Mouse (Mus musculus) intestine, postnatal 0 days (tissue): ENCODE data around the gene Syce1l. TPM values are rescaled to one million over a fixed set of nuclear protein-coding genes. Genes with fewer than 3 reads are reported as not detected.

Experiments used
- ATAC-seq: fragments of 200-750 bp; cut with Nextera tagmentation; 2 replicates; pipeline ENCODE4 v1.8.0; 2017; ENCODE audit warnings: mild to moderate bottlenecking, moderate TSS enrichment, moderate library complexity
- H3K27ac ChIP-seq: fragments of 300-500 bp; sonication (generic); 2 replicates; pipeline ENCODE4 v1.5.1; 2014; ENCODE audit warnings: mild to moderate bottlenecking, low read depth, low read length, moderate library complexity
- H3K27me3 ChIP-seq: fragments of 300-500 bp; sonication (generic); replicated peaks from 2 replicates; pipeline ENCODE4 v1.6.1; 2014; ENCODE audit warnings: low read length, mixed read lengths; ENCODE audit not compliant: control insufficient read depth, insufficient read depth
- H3K36me3 ChIP-seq: fragments of 300-500 bp; sonication (generic); 2 replicates; pipeline ENCODE4 v1.6.1; 2014; ENCODE audit warnings: mild to moderate bottlenecking, moderate library complexity; ENCODE audit not compliant: control insufficient read depth, insufficient read depth
- H3K4me1 ChIP-seq: fragments of 300-500 bp; sonication (generic); replicated peaks from 2 replicates; pipeline ENCODE4 v1.6.1; 2014; ENCODE audit warnings: antibody characterized with exemption, low read length, mixed read lengths; ENCODE audit not compliant: control insufficient read depth, insufficient read depth
- H3K4me2 ChIP-seq: fragments of 300-500 bp; sonication (generic); replicated peaks from 2 replicates; pipeline ENCODE4 v1.6.1; 2014; ENCODE audit warnings: low read depth, mild to moderate bottlenecking, moderate library complexity
- H3K4me3 ChIP-seq: fragments of 300-500 bp; sonication (generic); 2 replicates; pipeline ENCODE4 v1.5.1; 2014; ENCODE audit warnings: low read depth, low read length
- H3K9ac ChIP-seq: fragments of 300-500 bp; sonication (generic); 2 replicates; pipeline ENCODE4 v1.6.1; 2014; ENCODE audit warnings: mild to moderate bottlenecking, low read depth, low read length
- H3K9me3 ChIP-seq: fragments of 300-500 bp; sonication (generic); 2 replicates; pipeline ENCODE4 v1.6.1; 2016; ENCODE audit warnings: mixed run types; ENCODE audit not compliant: control insufficient read depth
- CTCF ChIP-seq: sonication (generic); IDR thresholded peaks from 2 replicates; pipeline ENCODE4 v1.5.1; 2016; ENCODE audit warnings: low read depth, mild to moderate bottlenecking, control low read depth, antibody characterized with exemption, moderate library complexity
- WGBS: fragments of 180-500 bp; shearing (Covaris S2); extraction: QIAGEN DNeasy Blood & Tissue Kit; methylation state at CpG from one replicate; pipeline ENCODE4 v1.1.7; 2014; 5-methylcytosine and 5-hydroxymethylcytosine counted together
- polyA plus RNA-seq: library from polyadenylated mRNA; unstranded; fragments of >200 nt; fragmentation: Nextera tagmentation; extraction: Ambion mirVana; gene quantifications from 2 replicates; pipeline ENCODE4 v1.2.1, GENCODE M21; 2015

The Syce1l gene
- polyA plus RNA-seq, 1 experiment from 2014 or later = not detected

- no peak for TF ChIP-seq CTCF
- Histone ChIP-seq H3K9me3 (no peaks in the 10 kb centered on the region), H3K27me3 (no peaks in the 10 kb centered on the region), H3K9ac (no peak overlapping the region), H3K27ac (no peak overlapping the region), H3K4me1 (no peaks in the 10 kb centered on the region), H3K36me3 (no peaks in the 10 kb centered on the region), H3K4me3 (no peak overlapping the region), H3K4me2 (no peak overlapping the region)
- 53% methylated on average over 3 of the region's 3 CpGs for WGBS
- no peak for ATAC-seq
These were observed 36.3 kb downstream of the Syce1l start for GRCm38 (mm10) chr8:113679361-113679760.

DNA sequence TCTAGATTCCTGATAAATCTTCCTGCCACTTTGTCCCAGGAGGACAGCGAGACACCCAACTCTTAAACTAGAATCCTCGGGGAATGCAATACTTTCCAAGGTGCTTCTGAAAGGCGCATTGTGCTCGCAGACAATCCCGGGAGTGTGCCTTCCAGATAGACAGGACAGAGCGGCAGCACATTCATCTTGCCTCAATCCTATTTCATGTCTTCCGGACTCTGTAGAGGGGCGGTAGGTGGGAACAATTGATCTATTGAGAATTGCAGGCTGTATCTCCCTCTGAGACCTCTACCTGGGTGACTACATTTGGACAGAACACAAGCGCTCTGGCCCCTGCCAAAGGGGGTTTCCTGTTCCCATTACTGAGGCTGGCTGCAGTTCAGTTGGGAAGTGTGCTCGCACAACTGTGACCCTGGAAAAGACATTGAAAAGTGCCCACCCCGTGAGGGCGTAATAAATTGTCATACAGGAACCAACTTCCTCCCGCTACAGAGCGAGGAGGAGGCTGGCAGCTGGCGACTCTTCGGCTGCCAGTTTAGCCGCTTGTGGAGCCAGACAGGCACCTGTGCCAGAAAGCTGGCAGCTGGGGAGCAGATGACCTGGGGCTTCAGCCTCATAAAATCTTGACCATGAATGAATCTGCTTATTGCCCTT is 45.0 kb downstream of the Syce1l start:
- WGBS = 72% methylated on average over 17 of the region's 17 CpGs
- no peaks in the 10 kb centered on the region for H3K27me3 ChIP-seq
- H3K9me3 ChIP-seq = no peaks in the 10 kb centered on the region
- TF ChIP-seq CTCF = no peak
- H3K4me3 ChIP-seq = no peak overlapping the region
- H3K36me3 ChIP-seq = no peaks in the 10 kb centered on the region
- no peaks in the 10 kb centered on the region for H3K4me1 ChIP-seq
- no peak overlapping the region for H3K9ac ChIP-seq
- H3K4me2 ChIP-seq = no peak overlapping the region
- no peak overlapping the region for H3K27ac ChIP-seq
- ATAC-seq = no peak

- no peak for TF ChIP-seq CTCF
- WGBS = 80% methylated on average over 8 of the region's 8 CpGs
- ATAC-seq = no peak
These were observed 45.5 kb downstream of the Syce1l start for GRCm38 (mm10) chr8:113688543-113688915.

GRCm38 (mm10) chr8:113691622-113692343 is 48.8 kb downstream of the Syce1l start:
- no peaks in the 10 kb centered on the region for H3K4me1 ChIP-seq
- no peak overlapping the region for H3K27ac ChIP-seq
- no peaks in the 10 kb centered on the region for H3K9me3 ChIP-seq
- H3K36me3 ChIP-seq = no peaks in the 10 kb centered on the region
- WGBS = 53% methylated on average over 14 of the region's 14 CpGs
- no peaks in the 10 kb centered on the region for H3K27me3 ChIP-seq
- no peak for ATAC-seq
- no peak overlapping the region for H3K9ac ChIP-seq
- H3K4me2 ChIP-seq = no peak overlapping the region
- no peak overlapping the region for H3K4me3 ChIP-seq
- no peak for TF ChIP-seq CTCF

More at GRCm38 (mm10) chr8:113688543-113688915, 45.5 kb downstream of the Syce1l start:
- Histone ChIP-seq H3K4me3 (no peak overlapping the region), H3K9me3 (no peaks in the 10 kb centered on the region), H3K36me3 (no peaks in the 10 kb centered on the region), H3K4me1 (no peaks in the 10 kb centered on the region), H3K4me2 (no peak overlapping the region), H3K9ac (no peak overlapping the region), H3K27ac (no peak overlapping the region), H3K27me3 (no peaks in the 10 kb centered on the region)

DNA sequence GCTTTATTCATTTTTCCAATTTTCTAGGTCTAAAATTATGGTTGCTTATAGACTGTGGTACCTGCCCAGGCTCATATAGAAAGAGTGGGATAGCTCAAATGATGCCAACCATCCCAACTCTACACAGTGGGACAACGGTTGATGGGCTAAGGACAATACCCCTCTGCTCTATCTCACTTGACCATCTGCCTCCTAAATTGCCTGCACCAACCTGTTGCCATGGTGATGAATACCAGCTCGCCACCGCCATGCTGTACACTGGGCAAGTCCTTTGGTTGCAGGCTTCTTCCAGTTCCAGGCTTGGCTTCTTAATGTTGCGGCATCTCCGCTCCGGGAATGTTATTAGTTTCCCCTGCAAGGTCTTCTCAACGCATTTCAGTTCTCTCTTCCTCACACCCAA is 62.0 kb downstream of the Syce1l start:
- Histone ChIP-seq H3K27ac (no peak overlapping the region), H3K9ac (no peak overlapping the region), H3K4me1 (no peaks in the 10 kb centered on the region), H3K27me3 (no peaks in the 10 kb centered on the region), H3K4me3 (no peak overlapping the region), H3K9me3 (no peaks in the 10 kb centered on the region), H3K4me2 (no peak overlapping the region), H3K36me3 (no peaks in the 10 kb centered on the region)
- no peak for ATAC-seq
- 78% methylated on average over 7 of the region's 7 CpGs for WGBS
- TF ChIP-seq CTCF = no peak

Other genes with a start within 250 kb of the Syce1l start
- 3.5 and 4.1 TPM in 2 replicates for gene Mon1b, start 7.6 kb upstream of the Syce1l start, polyA plus RNA-seq
- gene Adamts18, start 205.5 kb downstream of the Syce1l start, polyA plus RNA-seq = 0.17 TPM in 2 replicates